Mouse (Mus musculus) limb, embryonic 12.5 days (tissue): Measurements from ENCODE around the gene Wwox. TPM values are rescaled to one million over a fixed set of nuclear protein-coding genes. Genes with fewer than 3 reads are reported as not detected.

Experiments used
- ATAC-seq: fragments of 200-750 bp; cut with Nextera tagmentation; 2 replicates; pipeline ENCODE4 v1.8.0; 2017; ENCODE audit warnings: low read depth, moderate TSS enrichment; ENCODE audit not compliant: insufficient number of reproducible peaks, insufficient read depth, low FRiP score, low TSS enrichment
- H3K27ac ChIP-seq: fragments of 300-500 bp; sonication (generic); 2 replicates; pipeline ENCODE4 v1.5.1; 2016; ENCODE audit warnings: mild to moderate bottlenecking, moderate library complexity
- H3K27me3 ChIP-seq: fragments of 300-500 bp; sonication (generic); 2 replicates; pipeline ENCODE4 v1.6.1; 2016; ENCODE audit warnings: mild to moderate bottlenecking, moderate library complexity
- H3K36me3 ChIP-seq: fragments of 300-500 bp; sonication (generic); 2 replicates; pipeline ENCODE4 v1.6.1; 2016; ENCODE audit warnings: mild to moderate bottlenecking, moderate library complexity
- H3K4me1 ChIP-seq: fragments of 300-500 bp; sonication (generic); replicated peaks from 2 replicates; pipeline ENCODE4 v1.6.1; 2016
- H3K4me2 ChIP-seq: fragments of 300-500 bp; sonication (generic); 2 replicates; pipeline ENCODE4 v1.6.1; 2016; ENCODE audit warnings: mild to moderate bottlenecking, moderate library complexity
- H3K4me3 ChIP-seq: fragments of 300-500 bp; sonication (generic); replicated peaks from 2 replicates; pipeline ENCODE4 v1.5.1; 2016; ENCODE audit warnings: mild to moderate bottlenecking
- H3K9ac ChIP-seq: fragments of 300-500 bp; sonication (generic); replicated peaks from 2 replicates; pipeline ENCODE4 v1.6.1; 2016; ENCODE audit warnings: mild to moderate bottlenecking, moderate library complexity
- H3K9me3 ChIP-seq: fragments of 300-500 bp; sonication (generic); 2 replicates; pipeline ENCODE4 v1.6.1; 2016; ENCODE audit warnings: mild to moderate bottlenecking, moderate library complexity
- WGBS: fragments of 180-500 bp; shearing (Covaris S2); methylation state at CpG from one replicate; pipeline ENCODE4 v1.1.7; 2016; 5-methylcytosine and 5-hydroxymethylcytosine counted together
- polyA plus RNA-seq: library from polyadenylated mRNA; unstranded; fragments of >200 nt; fragmentation: Nextera tagmentation; extraction: Ambion mirVana; gene quantifications from 2 replicates; pipeline ENCODE4 v1.2.1, GENCODE M21; 2016

Wwox gene
- polyA plus RNA-seq, 1 experiment from 2014 or later, result 10.2 TPM

GRCm38 (mm10) chr8:114686462-114686861 lies 247.0 kb downstream of the Wwox start:
- no peak overlapping the region for H3K4me3 ChIP-seq
- H3K9ac ChIP-seq, result no peak overlapping the region
- H3K4me1 ChIP-seq, result no peaks in the 10 kb centered on the region
- 87% methylated on average over 4 of the region's 4 CpGs for WGBS
- no peak overlapping the region for H3K27ac ChIP-seq
- H3K36me3 ChIP-seq, result no peaks in the 10 kb centered on the region
- H3K27me3 ChIP-seq, result peaks cover 12% of the 10 kb centered on the region; the same call in 1 of the 2 replicates
- no peak overlapping the region for H3K4me2 ChIP-seq
- no peak for ATAC-seq
- H3K9me3 ChIP-seq, result no peaks in the 10 kb centered on the region

DNA sequence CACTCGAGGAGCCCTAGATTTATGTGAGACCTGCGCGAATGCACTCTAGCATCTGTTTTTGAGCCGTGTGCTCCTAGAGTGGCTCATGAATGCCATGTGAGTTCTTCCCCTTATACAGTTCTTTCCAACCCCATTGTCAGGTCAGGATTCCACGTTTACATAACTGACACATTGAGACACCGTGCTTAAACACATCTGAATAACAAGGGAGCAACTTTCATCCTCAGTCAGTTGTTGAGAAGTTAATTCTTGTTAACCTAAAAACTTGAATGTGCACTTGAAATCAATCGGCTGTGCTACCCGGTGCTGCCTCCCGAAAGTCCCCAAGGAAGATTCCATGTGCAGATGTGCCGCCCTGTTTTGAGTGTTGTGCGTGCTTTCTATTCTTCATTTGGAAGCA lies 249.3 kb downstream of the Wwox start:
- 78% methylated on average over 11 of the region's 11 CpGs for WGBS
- Histone ChIP-seq H3K4me3 (no peak overlapping the region), H3K4me2 (no peak overlapping the region), H3K27me3 (no peaks in the 10 kb centered on the region), H3K4me1 (no peaks in the 10 kb centered on the region), H3K9ac (no peak overlapping the region), H3K36me3 (no peaks in the 10 kb centered on the region), H3K27ac (no peak overlapping the region), H3K9me3 (no peaks in the 10 kb centered on the region)
- no peak for ATAC-seq

GRCm38 (mm10) chr8:114694566-114695198 lies 255.2 kb downstream of the Wwox start:
- H3K27ac ChIP-seq, result no peak overlapping the region
- WGBS, result 65% methylated on average over 4 of the region's 4 CpGs
- ATAC-seq, result no peak

DNA sequence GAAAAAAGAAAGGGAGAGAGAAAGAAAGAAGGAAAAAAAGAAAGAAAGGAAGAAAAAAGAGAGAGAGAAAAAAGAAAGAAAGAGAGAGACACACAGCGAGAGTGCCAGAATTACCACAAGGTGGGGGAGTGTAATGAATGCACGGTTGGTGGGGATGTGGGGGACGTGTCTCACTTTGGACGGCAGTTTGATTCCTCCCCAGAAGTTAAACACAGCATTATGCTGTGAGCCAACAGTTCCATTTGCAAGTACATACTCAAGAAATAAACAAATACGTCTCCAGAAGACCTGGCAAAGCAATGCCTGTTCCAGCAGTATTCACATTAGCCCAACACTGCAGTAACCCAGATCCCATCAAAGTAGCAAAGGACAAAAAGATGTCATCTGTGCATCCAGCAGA lies 264.1 kb downstream of the Wwox start:
- no peaks in the 10 kb centered on the region for H3K36me3 ChIP-seq
- no peak overlapping the region for H3K9ac ChIP-seq
- peaks cover 17% of the 10 kb centered on the region for H3K4me1 ChIP-seq
- no peak overlapping the region for H3K4me3 ChIP-seq
- ATAC-seq, result no peak
- no peaks in the 10 kb centered on the region for H3K27me3 ChIP-seq
- H3K9me3 ChIP-seq, result peaks cover 4% of the 10 kb centered on the region; the same call in 1 of the 2 replicates
- WGBS, result 76% methylated on average over 5 of the region's 5 CpGs
- no peak overlapping the region for H3K27ac ChIP-seq
- no peak overlapping the region for H3K4me2 ChIP-seq

More at GRCm38 (mm10) chr8:114694566-114695198, 255.2 kb downstream of the Wwox start:
- no peak overlapping the region for H3K4me3 ChIP-seq
- H3K9ac ChIP-seq, result no peak overlapping the region
- peaks cover 6% of the 10 kb centered on the region; the same call in 1 of the 2 replicates for H3K27me3 ChIP-seq
- no peak overlapping the region for H3K4me2 ChIP-seq
- no peaks in the 10 kb centered on the region for H3K36me3 ChIP-seq
- no peaks in the 10 kb centered on the region for H3K4me1 ChIP-seq
- H3K9me3 ChIP-seq, result no peaks in the 10 kb centered on the region

GRCm38 (mm10) chr8:114707538-114708138 lies 268.2 kb downstream of the Wwox start:
- Histone ChIP-seq H3K36me3 (no peaks in the 10 kb centered on the region), H3K27me3 (peaks cover 8% of the 10 kb centered on the region; the same call in 1 of the 2 replicates), H3K4me1 (peaks cover 19% of the 10 kb centered on the region), H3K9me3 (no peaks in the 10 kb centered on the region), H3K4me3 (0 out of 2 replicates have a peak overlapping the region, but pooled peaks have one; percentile 15), H3K4me2 (peak overlapping the region; percentile 51), H3K27ac (no peak overlapping the region), H3K9ac (no peak overlapping the region)
- WGBS, result 5% methylated on average over 15 of the region's 15 CpGs
- ATAC-seq, result peak; percentile 52; the same call in 1 of the 2 replicates

DNA sequence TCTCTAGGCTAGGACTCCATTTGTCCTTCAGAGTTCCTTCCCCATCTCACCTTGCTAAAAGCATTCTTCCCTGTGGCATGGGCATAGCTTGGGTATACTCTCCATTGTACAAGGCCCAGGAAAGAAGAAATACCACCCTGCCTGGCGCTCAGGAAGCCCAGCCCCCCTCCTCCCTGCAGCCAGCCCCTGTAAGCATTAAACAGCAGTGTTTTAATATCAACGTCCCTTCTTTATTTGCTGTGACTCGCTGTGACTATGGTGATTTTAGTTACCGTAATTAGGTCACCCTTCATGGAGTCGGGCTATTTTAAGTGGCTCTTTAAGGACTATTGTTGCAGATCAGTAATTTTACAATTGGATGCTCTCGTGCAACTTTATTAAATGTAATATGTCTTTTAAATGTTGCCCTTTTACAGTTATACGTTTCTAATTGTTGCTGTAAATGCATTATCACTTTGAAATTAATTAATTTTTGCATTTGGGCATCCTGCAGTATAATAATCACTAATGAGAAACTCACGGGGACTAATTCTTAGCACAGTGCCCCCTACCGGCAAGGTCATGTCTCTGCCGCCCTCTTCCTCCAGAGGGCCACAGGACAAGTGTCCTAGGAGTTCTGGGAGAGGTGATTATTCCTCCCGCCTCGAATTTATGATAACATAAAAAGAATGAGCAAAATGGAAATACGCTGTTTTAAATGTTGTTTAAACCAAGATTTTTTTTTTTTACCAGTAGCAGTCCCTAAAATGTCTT lies 276.0 kb downstream of the Wwox start:
- no peak overlapping the region for H3K27ac ChIP-seq
- no peak for ATAC-seq
- H3K4me2 ChIP-seq, result no peak overlapping the region

DNA sequence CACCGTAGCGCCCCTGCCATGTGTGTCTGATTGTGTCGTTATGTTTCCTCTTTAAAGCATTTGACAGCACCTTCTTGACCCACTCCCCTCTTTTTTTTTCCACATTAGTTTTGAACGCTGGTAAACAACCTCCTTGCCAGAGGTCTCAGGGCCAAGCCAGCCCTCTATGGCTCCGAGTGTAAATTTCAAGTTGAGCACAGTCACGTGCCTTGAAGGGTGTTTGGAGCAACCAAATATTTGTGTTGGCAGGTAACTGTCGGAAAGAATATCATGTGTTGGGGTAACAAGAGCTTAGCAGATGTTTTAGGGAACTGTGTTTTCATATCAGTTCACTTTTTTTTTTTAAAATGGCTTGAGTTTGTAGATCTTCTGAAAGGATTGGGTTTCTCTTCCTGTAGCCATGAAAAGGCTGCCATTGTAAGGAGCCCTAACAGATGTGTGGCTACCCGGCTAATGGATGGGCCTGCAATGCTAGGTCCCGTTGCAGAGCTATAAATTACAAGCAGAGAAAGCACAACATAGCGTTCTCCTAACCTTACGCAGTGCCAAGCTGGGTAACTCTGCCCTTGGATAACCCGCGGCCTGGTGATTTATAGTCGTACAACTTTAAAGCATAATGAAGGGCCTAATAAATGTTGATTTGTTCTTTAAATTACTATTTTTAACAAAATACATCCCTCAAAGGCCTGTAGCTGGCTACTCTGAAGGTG lies 277.2 kb downstream of the Wwox start:
- no peaks in the 10 kb centered on the region for H3K36me3 ChIP-seq
- H3K9me3 ChIP-seq, result no peaks in the 10 kb centered on the region
- peak overlapping the region; percentile 66; the same call in 1 of the 2 replicates for H3K27ac ChIP-seq
- WGBS, result 20% methylated on average over 14 of the region's 14 CpGs
- ATAC-seq, result peak; percentile 54
- H3K4me2 ChIP-seq, result no peak overlapping the region
- H3K27me3 ChIP-seq, result no peaks in the 10 kb centered on the region
- peaks cover 32% of the 10 kb centered on the region for H3K4me1 ChIP-seq
- H3K9ac ChIP-seq, result no peak overlapping the region
- H3K4me3 ChIP-seq, result no peak overlapping the region

More for the DNA sequence above, 276.0 kb downstream of the Wwox start:
- Histone ChIP-seq H3K9me3 (no peaks in the 10 kb centered on the region), H3K4me1 (peaks cover 32% of the 10 kb centered on the region), H3K27me3 (no peaks in the 10 kb centered on the region), H3K36me3 (no peaks in the 10 kb centered on the region), H3K9ac (no peak overlapping the region), H3K4me3 (no peak overlapping the region)
- WGBS, result 43% methylated on average over 13 of the region's 13 CpGs

DNA sequence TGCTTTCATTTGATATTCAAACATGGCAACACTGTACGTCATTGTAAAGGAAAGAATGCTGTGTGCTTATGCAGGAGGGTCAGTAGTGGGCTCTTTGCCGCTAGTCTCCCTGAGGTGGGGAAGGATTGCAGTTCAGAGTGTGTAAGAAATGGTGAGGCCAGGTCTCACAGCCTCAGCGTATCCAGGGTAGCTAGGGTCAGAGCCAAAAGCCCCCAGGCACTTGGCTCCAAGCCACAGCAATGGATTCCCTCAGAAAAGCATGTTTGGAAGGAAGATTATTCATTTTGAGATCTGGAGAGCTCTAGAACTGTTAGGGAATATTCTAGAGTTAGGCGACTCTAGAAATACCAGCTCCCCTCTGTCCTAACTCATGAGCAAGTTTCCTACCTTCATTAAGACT lies 279.4 kb downstream of the Wwox start:
- ATAC-seq, result no peak
- WGBS, result 87% methylated on average over 4 of the region's 4 CpGs
- no peak overlapping the region for H3K9ac ChIP-seq
- H3K4me1 ChIP-seq, result peaks cover 32% of the 10 kb centered on the region
- H3K36me3 ChIP-seq, result no peaks in the 10 kb centered on the region
- H3K4me3 ChIP-seq, result no peak overlapping the region
- peaks cover 3% of the 10 kb centered on the region for H3K27me3 ChIP-seq
- H3K27ac ChIP-seq, result no peak overlapping the region
- H3K4me2 ChIP-seq, result no peak overlapping the region
- no peaks in the 10 kb centered on the region for H3K9me3 ChIP-seq

- no peak for ATAC-seq
- H3K4me2 ChIP-seq, result no peak overlapping the region
- H3K27me3 ChIP-seq, result peaks cover 4% of the 10 kb centered on the region
- no peak overlapping the region for H3K9ac ChIP-seq
- H3K4me1 ChIP-seq, result peaks cover 11% of the 10 kb centered on the region
- no peaks in the 10 kb centered on the region for H3K36me3 ChIP-seq
- no peak overlapping the region for H3K4me3 ChIP-seq
- WGBS, result 60% methylated on average over 5 of the region's 5 CpGs
- no peaks in the 10 kb centered on the region for H3K9me3 ChIP-seq
- no peak overlapping the region for H3K27ac ChIP-seq
Measured at GRCm38 (mm10) chr8:114722611-114723010, 283.2 kb downstream of the Wwox start.

GRCm38 (mm10) chr8:114731260-114732140 lies 292.0 kb downstream of the Wwox start:
- no peaks in the 10 kb centered on the region for H3K36me3 ChIP-seq
- H3K4me2 ChIP-seq, result peak overlapping the region; percentile 32
- no peak; the same call in 1 of the 2 replicates for ATAC-seq
- no peak overlapping the region for H3K27ac ChIP-seq
- 15% methylated on average over 17 of the region's 17 CpGs for WGBS
- peaks cover 20% of the 10 kb centered on the region for H3K27me3 ChIP-seq
- no peak overlapping the region for H3K4me3 ChIP-seq
- H3K9ac ChIP-seq, result no peak overlapping the region
- H3K4me1 ChIP-seq, result peaks cover 19% of the 10 kb centered on the region
- H3K9me3 ChIP-seq, result no peaks in the 10 kb centered on the region
